Mouse (Mus musculus) cerebellum, adult 2 months (tissue): ENCODE data around the gene Zbtb8os. TPM values are rescaled to one million over a fixed set of nuclear protein-coding genes. Genes with fewer than 3 reads are reported as not detected.

Experiments used
- DNase-seq, 2 experiments: peaks; one replicate each; pipeline ENCODE4 v3.0.0; 2021
- H3K27ac ChIP-seq: fragments of 200-500 bp; 2 replicates; pipeline ENCODE4 v1.5.1; 2012; ENCODE audit warnings: low read length, control low read depth, inconsistent platforms; ENCODE audit not compliant: insufficient read depth
- H3K27me3 ChIP-seq: fragments of 200-500 bp; 2 replicates; pipeline ENCODE4 v1.6.1; 2012; ENCODE audit warnings: inconsistent platforms, mild to moderate bottlenecking, low read length, moderate library complexity; ENCODE audit not compliant: control insufficient read depth, insufficient read depth
- H3K4me1 ChIP-seq: fragments of 200-500 bp; 2 replicates; pipeline ENCODE4 v1.6.1; 2011; ENCODE audit warnings: low read length; ENCODE audit not compliant: control insufficient read depth, insufficient read depth
- H3K4me3 ChIP-seq: fragments of 200-500 bp; replicated peaks from 2 replicates; pipeline ENCODE3; 2011; ENCODE audit warnings: mild to moderate bottlenecking, low read depth, low read length, control low read depth; ENCODE audit not compliant: insufficient read depth
- CTCF ChIP-seq: fragments of 200-500 bp; IDR thresholded peaks from 2 replicates; pipeline ENCODE4 v1.5.1; 2011; ENCODE audit warnings: low read depth, mild to moderate bottlenecking, control low read depth, low read length, moderate library complexity, borderline replicate concordance; ENCODE audit not compliant: insufficient read depth
- POLR2A ChIP-seq: fragments of 200-500 bp; IDR thresholded peaks from 2 replicates; pipeline ENCODE4 v1.6.1; 2011; ENCODE audit warnings: low read length, control low read depth, borderline replicate concordance; ENCODE audit not compliant: insufficient read depth
- WGBS: fragments of 180-500 bp; shearing (Covaris S2); methylation state at CpG from one replicate; pipeline ENCODE4 v1.1.7; 2018; 5-methylcytosine and 5-hydroxymethylcytosine counted together
- polyA plus RNA-seq: library from polyadenylated mRNA; depleted of rRNA; stranded (reverse); fragments of >200 nt; gene quantifications from 2 replicates; pipeline ENCODE4 v1.2.3, GENCODE M21; 2012; rRNA removed

Zbtb8os gene
- 31.2 and 35.3 TPM in 2 replicates for polyA plus RNA-seq

- no peaks in the 10 kb centered on the region for H3K27me3 ChIP-seq
- DNase-seq: peak; percentile 96 to 98
- H3K4me1 ChIP-seq: peaks cover 2% of the 10 kb centered on the region
- peak within 1 kb of the TSS; percentile 94 for H3K4me3 ChIP-seq
- WGBS: under 1% methylated on average over 73 of the region's 73 CpGs
- TF ChIP-seq CTCF (no peak), POLR2A (peak; percentile 77)
- H3K27ac ChIP-seq: peak within 1 kb of the TSS; percentile 88
These were observed at the start of gene Zbtb8os, which contains the start of gene Rbbp4 for GRCm38 (mm10) chr4:129335216-129336074. Gene Zbtb8os (plus strand): TSS chr4:129335695. Gene Rbbp4 (minus strand): TSS chr4:129335370.

GRCm38 (mm10) chr4:129286001-129286682 is 49.4 kb upstream of the Zbtb8os start:
- no peak overlapping the region for H3K4me3 ChIP-seq
- 33% methylated on average over 5 of the region's 5 CpGs for WGBS

GRCm38 (mm10) chr4:129286683-129287471 is 48.6 kb upstream of the Zbtb8os start:
- H3K4me1 ChIP-seq: peaks cover 12% of the 10 kb centered on the region
- no peak overlapping the region for H3K27ac ChIP-seq
- TF ChIP-seq POLR2A (no peak), CTCF (no peak)
- peak overlapping the region; percentile 32 for H3K4me3 ChIP-seq
- DNase-seq: no peak
- WGBS: 3% methylated on average over 28 of the region's 28 CpGs
- H3K27me3 ChIP-seq: no peaks in the 10 kb centered on the region

More at GRCm38 (mm10) chr4:129286001-129286682, 49.4 kb upstream of the Zbtb8os start:
- Histone ChIP-seq H3K4me1 (peaks cover 12% of the 10 kb centered on the region), H3K27me3 (no peaks in the 10 kb centered on the region), H3K27ac (no peak overlapping the region)
- TF ChIP-seq POLR2A (no peak), CTCF (no peak)
- no peak for DNase-seq

GRCm38 (mm10) chr4:129287472-129287981 is 48.0 kb upstream of the Zbtb8os start, which contains the start of gene Sync:
Gene Sync (plus strand): TSS chr4:129287617.
- peaks cover 12% of the 10 kb centered on the region for H3K4me1 ChIP-seq
- H3K27me3 ChIP-seq: no peaks in the 10 kb centered on the region
- WGBS: 1% methylated on average over 50 of the region's 53 CpGs
- H3K4me3 ChIP-seq: peak within 1 kb of the TSS; percentile 32
- no peak for TF ChIP-seq CTCF
- TF ChIP-seq POLR2A: no peak
- DNase-seq: peak in 1 of 2 experiments; percentile 26
- no peak within 1 kb of the TSS for H3K27ac ChIP-seq

GRCm38 (mm10) chr4:129288067-129288466 is 47.4 kb upstream of the Zbtb8os start:
- Histone ChIP-seq H3K4me1 (peaks cover 10% of the 10 kb centered on the region), H3K27me3 (no peaks in the 10 kb centered on the region), H3K27ac (no peak overlapping the region), H3K4me3 (no peak overlapping the region)
- 55% methylated on average over 3 of the region's 3 CpGs for WGBS
- TF ChIP-seq CTCF (no peak), POLR2A (no peak)
- DNase-seq: no peak

- DNase-seq: no peak
- H3K27me3 ChIP-seq: no peaks in the 10 kb centered on the region
- WGBS: 93% methylated on average over 8 of the region's 8 CpGs
- no peak overlapping the region for H3K4me3 ChIP-seq
- H3K27ac ChIP-seq: no peak overlapping the region
- peaks cover 10% of the 10 kb centered on the region for H3K4me1 ChIP-seq
- TF ChIP-seq CTCF: no peak
- no peak for TF ChIP-seq POLR2A
These were observed 45.8 kb upstream of the Zbtb8os start for GRCm38 (mm10) chr4:129289671-129290070.

- H3K4me1 ChIP-seq: peaks cover 3% of the 10 kb centered on the region; the same call in 1 of the 2 replicates
- WGBS: 85% methylated on average over 7 of the region's 7 CpGs
- TF ChIP-seq CTCF (no peak), POLR2A (no peak)
- H3K27me3 ChIP-seq: no peaks in the 10 kb centered on the region
- no peak overlapping the region for H3K27ac ChIP-seq
- no peak for DNase-seq
- H3K4me3 ChIP-seq: no peak overlapping the region
These were observed 42.7 kb upstream of the Zbtb8os start for GRCm38 (mm10) chr4:129292831-129293230.
